ENCODE assay signal across 13 mouse cellular contexts in the genomic region with DNA sequence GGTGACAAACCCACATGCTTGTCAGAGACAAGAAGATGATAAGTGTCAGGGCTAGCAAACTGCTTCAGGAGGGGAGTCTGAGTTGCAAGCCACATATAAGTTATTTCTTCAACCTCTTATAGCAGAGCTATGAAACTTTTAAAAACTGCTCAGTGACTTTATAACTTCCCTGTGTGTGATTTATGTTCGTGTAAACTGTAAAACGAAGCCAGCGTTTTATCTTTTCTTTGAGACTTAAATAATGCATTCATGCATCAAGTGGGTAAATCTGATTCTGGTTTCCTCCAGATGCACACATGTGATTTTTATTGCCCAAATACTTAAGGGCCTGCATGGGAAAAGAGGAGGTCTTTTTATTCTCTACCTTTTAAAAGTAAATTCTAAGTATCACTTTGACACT.
A peak's percentile ranks its signal among the peaks of the same experiment; 100 is the strongest.
DNase-seq lines count a peak whose midpoint lies in the region; ATAC-seq and TF ChIP-seq lines count a peak whose summit lies in the region.
"Had no signal": no experiment of that assay in that cellular context is flagged by ENCODE, and none has a peak within 500 bp of the region (broad histone marks: within the 10 kb centered on the region; RNA-seq: fewer than 3 reads in every experiment).

No protein-coding gene starts in this region.

- no peaks in the 10 kb centered on the region for H3K36me3 ChIP-seq in heart, embryonic 11.5 days (ENCODE audit: control insufficient read depth, insufficient read depth, low read length)
- H3K36me3 ChIP-seq in kidney, embryonic 16.5 days (ENCODE audit: insufficient read depth, low read length): no peaks in the 10 kb centered on the region
- H3K36me3 ChIP-seq in limb, embryonic 13.5 days: no peaks in the 10 kb centered on the region
- H3K36me3 ChIP-seq in liver, postnatal 0 days (replicated peaks; ENCODE audit: insufficient read depth, low read length): no peaks in the 10 kb centered on the region
- H3K36me3 ChIP-seq: neural tube, embryonic 12.5 days had no signal

- no peaks in the 10 kb centered on the region for H3K27me3 ChIP-seq in heart, embryonic 11.5 days (ENCODE audit: control insufficient read depth, insufficient read depth, low read length)
- no peaks in the 10 kb centered on the region for H3K27me3 ChIP-seq in kidney, embryonic 16.5 days (ENCODE audit: insufficient read depth, low read length)
- no peaks in the 10 kb centered on the region for H3K27me3 ChIP-seq in limb, embryonic 13.5 days
- H3K27me3 ChIP-seq in liver, postnatal 0 days (ENCODE audit: insufficient read depth, low read length): no peaks in the 10 kb centered on the region
- H3K27me3 ChIP-seq: neural tube, embryonic 12.5 days had no signal

- H3K4me1 ChIP-seq in heart, embryonic 11.5 days (ENCODE audit: control insufficient read depth, insufficient read depth, low read length): peaks cover 45% of the 10 kb centered on the region
- H3K4me1 ChIP-seq in kidney, embryonic 16.5 days (ENCODE audit: insufficient read depth, low read length): peaks cover 16% of the 10 kb centered on the region
- peaks cover 41% of the 10 kb centered on the region for H3K4me1 ChIP-seq in embryonic fibroblast, embryonic 13.5 days (ENCODE audit: control insufficient read depth, insufficient read depth, low read length)
- peaks cover 52% of the 10 kb centered on the region for H3K4me1 ChIP-seq in limb, embryonic 13.5 days
- no peaks in the 10 kb centered on the region for H3K4me1 ChIP-seq in liver, postnatal 0 days (ENCODE audit: insufficient read depth)

- no peak for TF ChIP-seq CTCF in embryonic fibroblast, embryonic 13.5 days (IDR thresholded peaks at IDR 0.05; ENCODE audit: borderline replicate concordance, insufficient read depth, low read length)
- no peak for TF ChIP-seq CTCF in liver, postnatal 0 days (IDR thresholded peaks at IDR 0.05; ENCODE audit: low read depth)

- no peak for TF ChIP-seq EP300 in liver, postnatal 0 days (IDR thresholded peaks at IDR 0.05; ENCODE audit: low read depth)

- H3K4me2 ChIP-seq in heart, embryonic 11.5 days: no peak overlapping the region
- H3K4me2 ChIP-seq in kidney, embryonic 16.5 days (replicated peaks; ENCODE audit: low read depth, low read length): no peak overlapping the region
- H3K4me2 ChIP-seq in limb, embryonic 13.5 days (replicated peaks): peak overlapping the region; percentile 25; the same call in 1 of the 2 replicates
- no peak overlapping the region for H3K4me2 ChIP-seq in liver, postnatal 0 days (ENCODE audit: low read depth, low read length)
- H3K4me2 ChIP-seq: neural tube, embryonic 12.5 days had no signal

- no peak for DNase-seq in heart, adult 11 months
- no peak for DNase-seq in kidney, adult 9 months
- no peak for DNase-seq in liver, postnatal 0 days
- DNase-seq in left cerebral cortex, postnatal 4 days: no peak
- DNase-seq: heart, postnatal 36 days; kidney, postnatal 36 days had no signal

- TF ChIP-seq POLR2A in embryonic fibroblast, embryonic 13.5 days (IDR thresholded peaks at IDR 0.05; ENCODE audit: low read depth, low read length): no peak

- intact Hi-C loops in left cerebral cortex, postnatal 4 days (cut with DNase I): no loop called here

- H3K9ac ChIP-seq in heart, embryonic 11.5 days (ENCODE audit: low read depth, low read length): no peak overlapping the region
- H3K9ac ChIP-seq in kidney, embryonic 16.5 days (replicated peaks; ENCODE audit: low read length): no peak overlapping the region
- H3K9ac ChIP-seq in limb, embryonic 13.5 days: no peak overlapping the region
- no peak overlapping the region for H3K9ac ChIP-seq in liver, postnatal 0 days (replicated peaks)
- H3K9ac ChIP-seq: liver, embryonic 14.5 days; neural tube, embryonic 12.5 days had no signal

- peak overlapping the region; percentile 38; the same call in 1 of the 2 replicates for H3K27ac ChIP-seq in heart, embryonic 11.5 days (ENCODE audit: low read depth, low read length)
- peak overlapping the region; percentile 31; the same call in 1 of the 2 replicates for H3K27ac ChIP-seq in kidney, embryonic 16.5 days (ENCODE audit: low read length)
- H3K27ac ChIP-seq in embryonic fibroblast, embryonic 13.5 days (ENCODE audit: insufficient read depth, low read length): peak overlapping the region; percentile 96
- peak overlapping the region; percentile 61; the same call in 1 of the 2 replicates for H3K27ac ChIP-seq in limb, embryonic 13.5 days
- no peak overlapping the region for H3K27ac ChIP-seq in liver, postnatal 0 days (ENCODE audit: low read depth)
- H3K27ac ChIP-seq: left cerebral cortex, adult 2 months; liver, embryonic 14.5 days; neural tube, embryonic 12.5 days had no signal

- no peak overlapping the region for H3K4me3 ChIP-seq in heart, embryonic 11.5 days (ENCODE audit: low read depth, low read length)
- H3K4me3 ChIP-seq in kidney, embryonic 16.5 days (ENCODE audit: low read length): no peak overlapping the region
- no peak overlapping the region for H3K4me3 ChIP-seq in embryonic fibroblast, embryonic 13.5 days (ENCODE audit: insufficient read depth, low read length)
- H3K4me3 ChIP-seq in limb, embryonic 13.5 days: no peak overlapping the region
- no peak overlapping the region for H3K4me3 ChIP-seq in liver, postnatal 0 days (ENCODE audit: low read depth, low read length)
- H3K4me3 ChIP-seq: left cerebral cortex, adult 2 months; neural tube, embryonic 12.5 days had no signal

- no peaks in the 10 kb centered on the region for H3K9me3 ChIP-seq in heart, embryonic 11.5 days (replicated peaks; ENCODE audit: control insufficient read depth, low read length)
- H3K9me3 ChIP-seq in kidney, embryonic 16.5 days (ENCODE audit: low read length): no peaks in the 10 kb centered on the region
- H3K9me3 ChIP-seq in limb, embryonic 13.5 days: no peaks in the 10 kb centered on the region
- no peaks in the 10 kb centered on the region for H3K9me3 ChIP-seq in liver, postnatal 0 days (ENCODE audit: low read length)
- H3K9me3 ChIP-seq: neural tube, embryonic 12.5 days had no signal

- WGBS in heart, embryonic 11.5 days (ENCODE audit: insufficient replicate concordance): 69% methylated on average over 3 of the region's 3 CpGs
- WGBS in kidney, embryonic 16.5 days: 25% methylated on average over 3 of the region's 3 CpGs
- WGBS in limb, embryonic 13.5 days: 25% methylated on average over 3 of the region's 3 CpGs
- WGBS in liver, postnatal 0 days (ENCODE audit: insufficient replicate concordance): 58% methylated on average over 3 of the region's 3 CpGs

- ATAC-seq in heart, embryonic 11.5 days (replicated peaks; ENCODE audit: insufficient number of reproducible peaks, low FRiP score, low TSS enrichment): no peak
- no peak for ATAC-seq in kidney, embryonic 16.5 days (ENCODE audit: low FRiP score, low TSS enrichment)
- ATAC-seq in limb, embryonic 13.5 days (ENCODE audit: low FRiP score, low read depth): peak; percentile 62
- no peak for ATAC-seq in liver, postnatal 0 days
